In the genomic region with DNA sequence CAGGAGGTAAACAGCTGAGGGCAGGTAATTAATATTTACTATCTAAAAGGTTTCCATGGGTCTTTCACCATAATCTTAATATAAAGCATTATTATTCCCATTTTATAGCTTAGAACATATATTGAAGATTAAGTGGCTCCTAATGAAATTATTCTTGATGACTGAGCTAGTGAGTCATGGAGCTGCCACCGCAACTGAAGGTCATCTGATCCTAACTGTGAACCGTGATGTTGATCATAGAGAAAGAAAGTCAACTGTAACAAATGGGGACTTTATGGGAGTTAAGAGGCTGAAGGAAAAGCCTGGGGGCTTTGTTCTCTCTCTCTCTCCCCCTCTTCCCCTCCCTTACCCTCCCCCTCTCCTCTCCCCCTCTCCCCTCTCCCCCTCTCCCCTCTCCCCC, we compare ENCODE assay signal across 18 mouse cellular contexts.
"Had no signal": no experiment of that assay in that cellular context is flagged by ENCODE, and none has a peak within 500 bp of the region (broad histone marks: within the 10 kb centered on the region; RNA-seq: fewer than 3 reads in every experiment).

No protein-coding gene starts in this region.

- H3K9me3 ChIP-seq: midbrain, embryonic 10.5 days; midbrain, embryonic 13.5 days; midbrain, embryonic 15.5 days; neural tube, embryonic 13.5 days; neural tube, embryonic 15.5 days had no signal

- H3K36me3 ChIP-seq: midbrain, embryonic 10.5 days; midbrain, embryonic 13.5 days; midbrain, embryonic 15.5 days; neural tube, embryonic 13.5 days; neural tube, embryonic 15.5 days had no signal

- H3K27ac ChIP-seq: midbrain, embryonic 10.5 days; midbrain, embryonic 13.5 days; midbrain, embryonic 15.5 days; neural tube, embryonic 13.5 days; neural tube, embryonic 15.5 days had no signal

- H3K27me3 ChIP-seq: midbrain, embryonic 13.5 days; midbrain, embryonic 15.5 days; neural tube, embryonic 13.5 days; neural tube, embryonic 15.5 days had no signal

- ATAC-seq: midbrain, embryonic 13.5 days; midbrain, embryonic 15.5 days had no signal

- H3K4me1 ChIP-seq: midbrain, embryonic 13.5 days; midbrain, embryonic 15.5 days; neural tube, embryonic 13.5 days; neural tube, embryonic 15.5 days had no signal

- H3K4me2 ChIP-seq: lung, embryonic 14.5 days; midbrain, embryonic 13.5 days; midbrain, embryonic 15.5 days; neural tube, embryonic 13.5 days; neural tube, embryonic 15.5 days had no signal

- DNase-seq: lung, adult 18-20 months; lung, embryonic 14.5 days; lung, postnatal 10 days; lung, postnatal 4 days; retina, postnatal 1 day; right cerebral cortex, adult 18-20 months; right cerebral cortex, postnatal 25 days; right cerebral cortex, postnatal 4 days; spleen, adult 18-20 months; thymus, adult 18-20 months; thymus, postnatal 14 days; thymus, postnatal 4 days had no signal

- H3K4me3 ChIP-seq: midbrain, embryonic 10.5 days; midbrain, embryonic 13.5 days; midbrain, embryonic 15.5 days; myocyte; neural tube, embryonic 13.5 days; neural tube, embryonic 15.5 days had no signal

- H3K9ac ChIP-seq: lung, embryonic 14.5 days; midbrain, embryonic 13.5 days; midbrain, embryonic 15.5 days; neural tube, embryonic 13.5 days; neural tube, embryonic 15.5 days had no signal
